Mouse (Mus musculus) liver (tissue): Measurements from ENCODE around the gene Scel.

Source experiments
- DNase-seq: peaks from one replicate; pipeline ENCODE4 v3.0.0-alpha.2; 2020; ENCODE audit warnings: mixed read lengths

The Scel gene

DNA sequence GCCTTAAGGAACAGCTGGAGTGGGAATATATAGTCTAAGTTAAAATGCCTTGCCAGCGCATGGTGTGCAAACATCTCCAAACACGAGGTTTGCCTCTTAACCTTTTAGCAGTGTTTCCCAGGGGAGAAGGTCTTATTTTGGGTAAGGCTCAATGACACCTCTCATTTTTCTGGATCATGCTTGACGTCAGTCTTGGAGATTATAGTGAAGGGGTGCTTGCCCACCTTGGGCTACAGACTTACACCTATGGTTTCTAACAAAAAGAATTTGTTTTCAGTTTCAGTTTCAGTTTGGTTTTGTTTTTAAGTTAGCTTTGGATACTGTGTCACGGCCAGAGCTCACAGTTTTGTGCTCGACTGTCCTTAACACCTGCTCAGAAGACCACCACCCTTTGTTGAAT lies 140.7 kb downstream of the Scel start:
- DNase-seq, result no peak

GRCm38 (mm10) chr14:103655448-103655847 lies 142.3 kb downstream of the Scel start:
- DNase-seq, result no peak

- DNase-seq, result no peak
Measured at GRCm38 (mm10) chr14:103657876-103658275, 144.7 kb downstream of the Scel start.
